22 mouse cellular contexts compared by ENCODE assay signal in the genomic region with DNA sequence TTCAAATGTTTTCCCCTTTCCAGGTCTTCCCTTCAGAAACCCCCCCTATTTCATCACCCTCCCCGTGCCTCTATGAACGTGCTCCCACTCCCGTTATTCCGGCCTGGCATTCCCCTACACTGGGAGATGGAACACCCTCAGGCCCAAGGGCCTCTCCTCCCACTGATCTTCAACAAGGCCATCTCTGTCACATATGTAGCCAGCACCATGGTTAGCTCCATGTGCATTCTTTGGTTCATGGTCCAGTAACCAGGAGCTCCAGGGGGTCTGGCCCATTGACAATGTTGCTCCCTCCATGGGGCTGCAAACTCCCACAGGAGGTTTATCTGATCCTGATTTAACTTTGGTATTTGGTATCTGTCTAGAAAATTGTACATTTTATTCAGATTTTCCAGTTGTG. TPM values are rescaled to one million over a fixed set of nuclear protein-coding genes. Genes with fewer than 3 reads are reported as not detected.
A peak's percentile ranks its signal among the peaks of the same experiment; 100 is the strongest.
DNase-seq lines count a peak whose midpoint lies in the region; ATAC-seq and TF ChIP-seq lines count a peak whose summit lies in the region.
"Had no signal": no experiment of that assay in that cellular context is flagged by ENCODE, and none has a peak within 500 bp of the region (broad histone marks: within the 10 kb centered on the region; RNA-seq: fewer than 3 reads in every experiment).

No protein-coding gene starts in this region.

- H3K4me1 ChIP-seq in limb, embryonic 14.5 days (ENCODE audit: control insufficient read depth, insufficient read depth, low read length) = no peaks in the 10 kb centered on the region
- no peaks in the 10 kb centered on the region for H3K4me1 ChIP-seq in limb, embryonic 10.5 days
- H3K4me1 ChIP-seq: liver, embryonic 15.5 days had no signal

- DNase-seq in limb, embryonic 14.5 days (ENCODE audit: low spot score) = peak; percentile 9
- no peak for DNase-seq in limb, embryonic 10.5 days (ENCODE audit: low spot score)
- peak; percentile 15 for DNase-seq in ES-CJ7 (ENCODE audit: low read depth, low spot score)
- peak; percentile 68 for DNase-seq in NIH3T3 (ENCODE audit: low read depth)
- DNase-seq in kidney, postnatal 14 days = peak; percentile 4
- no peak for DNase-seq in left cerebral cortex, adult 2 months (ENCODE audit: extremely low spot score in 1 of 2, low spot score in 2 of 2)
- no peak for DNase-seq in cerebellum, adult 9-11 months
- DNase-seq: forebrain, postnatal 0 days; gastrocnemius, postnatal 25 days; layer of hippocampus, adult 9-11 months; thymus, postnatal 14 days had no signal

- no peak for TF ChIP-seq CTCF in left cerebral cortex, adult 2 months (IDR thresholded peaks at IDR 0.05)

- no peak overlapping the region for H3K27ac ChIP-seq in limb, embryonic 14.5 days (replicated peaks; ENCODE audit: low read depth, low read length)
- H3K27ac ChIP-seq in limb, embryonic 10.5 days = no peak overlapping the region
- no peak overlapping the region for H3K27ac ChIP-seq in left cerebral cortex, adult 2 months
- H3K27ac ChIP-seq: liver, embryonic 15.5 days; macrophage had no signal

- no peak overlapping the region for H3K4me3 ChIP-seq in limb, embryonic 14.5 days (replicated peaks; ENCODE audit: low read length)
- H3K4me3 ChIP-seq in limb, embryonic 10.5 days = no peak overlapping the region
- no peak overlapping the region for H3K4me3 ChIP-seq in left cerebral cortex, adult 2 months
- H3K4me3 ChIP-seq: liver, embryonic 15.5 days had no signal

- H3K9ac ChIP-seq in limb, embryonic 14.5 days (ENCODE audit: low read depth, low read length, severe bottlenecking) = no peak overlapping the region
- H3K9ac ChIP-seq: forebrain, postnatal 0 days; liver, embryonic 15.5 days had no signal

- no peak overlapping the region for H3K4me2 ChIP-seq in limb, embryonic 14.5 days (replicated peaks; ENCODE audit: low read depth, low read length, severe bottlenecking)
- H3K4me2 ChIP-seq: heart, embryonic 11.5 days; liver, embryonic 15.5 days had no signal

- no peak for TF ChIP-seq POLR2A in limb, embryonic 14.5 days (IDR thresholded peaks at IDR 0.05; ENCODE audit: borderline replicate concordance, extremely low read depth, insufficient read depth, insufficient read length)

- H3K9me3 ChIP-seq in limb, embryonic 14.5 days (ENCODE audit: control insufficient read depth, low read length) = no peaks in the 10 kb centered on the region
- H3K9me3 ChIP-seq in limb, embryonic 10.5 days (replicated peaks) = no peaks in the 10 kb centered on the region
- H3K9me3 ChIP-seq: liver, embryonic 15.5 days had no signal

- ATAC-seq in limb, embryonic 14.5 days (ENCODE audit: low FRiP score, low read depth) = no peak
- ATAC-seq: forebrain, postnatal 0 days; inflammation-experienced regulatory T-cells, adult 6 months; midbrain, embryonic 16.5 days had no signal

- intact Hi-C loops in left cerebral cortex, adult 2 months (cut with DNase I) = no loop called here

- H3K27me3 ChIP-seq in limb, embryonic 14.5 days (ENCODE audit: control insufficient read depth, insufficient read depth, low read length) = no peaks in the 10 kb centered on the region
- H3K27me3 ChIP-seq in limb, embryonic 10.5 days (ENCODE audit: low read depth, poor library complexity, severe bottlenecking) = no peaks in the 10 kb centered on the region
- H3K27me3 ChIP-seq: liver, embryonic 15.5 days had no signal

- 87% methylated on average over 4 of the region's 4 CpGs for WGBS in limb, embryonic 14.5 days
- 85% methylated on average over 4 of the region's 4 CpGs for WGBS in limb, embryonic 10.5 days

- no peaks in the 10 kb centered on the region for H3K36me3 ChIP-seq in limb, embryonic 14.5 days (ENCODE audit: control insufficient read depth, insufficient read depth, low read length)
- no peaks in the 10 kb centered on the region for H3K36me3 ChIP-seq in limb, embryonic 10.5 days
- H3K36me3 ChIP-seq: liver, embryonic 15.5 days had no signal

RNA-seq across cellular contexts. Expression of gene Plscr5, which starts 30.5 kb away (rescaled TPM):
- not detected in 2 replicates for polyA plus RNA-seq in limb, embryonic 14.5 days (2012; rRNA removed)
- not detected in 2 replicates for polyA plus RNA-seq in limb, embryonic 14.5 days (2014; fragmentation: Nextera tagmentation; extraction: Ambion mirVana)
- polyA plus RNA-seq in limb, embryonic 10.5 days (2016; fragmentation: Nextera tagmentation; extraction: Ambion mirVana) = not detected in 2 replicates
- total RNA-seq in left cerebral cortex, adult 2 months (2021) = not detected
- total RNA-seq: adrenal gland, postnatal 4 days; common myeloid progenitor, adult 5-6 weeks; gastrocnemius, postnatal 25 days; hematopoietic stem cell, adult 5-6 weeks; neutrophil, adult 5-6 weeks had no signal
- polyA plus RNA-seq: heart, embryonic 11.5 days; inflammation-experienced regulatory T-cells, adult 6 months; limb, embryonic 11.5 days; liver, embryonic 15.5 days; macrophage; small intestine, adult 2 months had no signal

Comparison
In these comparisons a context has a peak if more than half of its experiments do, and no peak if none do; other contexts are left out.
1. DNase-seq: peak in limb, embryonic 14.5 days (single experiment), ES-CJ7 (single experiment), NIH3T3 (single experiment) and kidney, postnatal 14 days (single experiment); none in limb, embryonic 10.5 days (single experiment), left cerebral cortex, adult 2 months (0 of 2) and cerebellum, adult 9-11 months (single experiment).